Mouse (Mus musculus) bone marrow, adult 2 months (tissue): ENCODE data around the gene Ccdc12.

ENCODE experiments used
- CTCF ChIP-seq: fragments of 200-500 bp; IDR thresholded peaks from 2 replicates; pipeline ENCODE4 v1.5.1; 2011; ENCODE audit warnings: low read length, control low read depth; ENCODE audit not compliant: control insufficient read depth, insufficient read depth
- POLR2A ChIP-seq: fragments of 200-500 bp; IDR thresholded peaks from 2 replicates; pipeline ENCODE4 v1.6.1; 2011; ENCODE audit warnings: low read depth, mild to moderate bottlenecking, control low read depth, low read length, borderline replicate concordance; ENCODE audit not compliant: control insufficient read depth

DNA sequence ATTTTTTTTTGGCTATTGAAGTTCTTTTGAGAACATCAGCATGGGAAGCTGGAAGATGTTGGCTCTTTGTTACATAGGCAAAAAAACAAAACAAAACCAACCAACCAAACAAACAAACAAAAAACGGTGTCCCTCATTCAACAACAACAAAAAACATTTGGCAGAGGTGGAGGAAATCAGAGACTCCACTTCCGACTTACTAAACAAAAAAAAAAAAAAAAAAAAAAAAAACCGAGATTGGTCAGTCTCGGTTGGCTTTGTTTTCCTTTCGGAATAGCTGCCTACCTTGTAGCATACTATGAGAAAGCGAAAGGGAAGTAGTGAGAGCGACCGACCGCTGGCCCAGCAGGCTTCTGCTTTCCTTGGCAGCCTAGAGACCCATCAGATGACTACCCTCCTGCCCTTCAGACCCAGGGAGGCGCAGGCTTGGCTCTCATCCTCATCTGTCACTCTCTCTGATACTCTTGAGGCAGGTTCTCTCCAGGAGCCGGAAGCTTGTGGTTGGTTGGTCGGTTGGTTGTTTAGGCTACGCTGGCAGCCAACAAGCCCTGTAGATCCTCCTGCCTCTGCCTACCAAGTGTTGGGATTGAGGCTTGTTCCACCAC is 1.3 kb downstream of the Ccdc12 start:
- TF ChIP-seq CTCF (no peak), POLR2A (no peak)
